Mouse (Mus musculus): ENCODE results near the gene Lypd6. TPM values are rescaled to one million over a fixed set of nuclear protein-coding genes. Genes with fewer than 3 reads are reported as not detected.

The Lypd6 gene
- total RNA-seq, 2 experiments from 2014 or later: 0.82 to 1.3 TPM

DNA sequence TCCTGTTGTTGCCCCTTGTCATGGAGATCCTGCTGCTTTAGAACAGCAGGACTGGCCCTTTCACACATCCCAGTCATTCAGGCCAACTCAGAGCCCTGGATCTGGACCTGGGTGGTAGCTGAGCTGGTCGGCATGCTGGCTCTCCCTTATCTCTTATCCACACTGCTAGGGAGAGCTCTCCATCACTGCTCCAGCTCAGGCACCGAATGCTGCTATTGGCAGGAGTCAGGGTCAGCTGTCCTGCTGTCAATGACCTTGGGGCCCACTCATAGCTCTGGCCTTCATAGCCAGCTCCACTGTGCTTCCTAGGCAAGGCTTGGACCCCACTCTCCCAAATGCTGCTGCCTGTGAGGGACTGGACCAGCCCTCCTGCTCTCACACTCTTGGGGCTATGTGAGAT is 134.3 kb downstream of the Lypd6 start:
- H3K27ac ChIP-seq: no peak overlapping the region
- intact Hi-C loops (cut with DNase I): no loop called here
- no peak overlapping the region for H3K4me3 ChIP-seq
- no peak for TF ChIP-seq CTCF (IDR thresholded peaks at IDR 0.05)
- DNase-seq: no peak

DNA sequence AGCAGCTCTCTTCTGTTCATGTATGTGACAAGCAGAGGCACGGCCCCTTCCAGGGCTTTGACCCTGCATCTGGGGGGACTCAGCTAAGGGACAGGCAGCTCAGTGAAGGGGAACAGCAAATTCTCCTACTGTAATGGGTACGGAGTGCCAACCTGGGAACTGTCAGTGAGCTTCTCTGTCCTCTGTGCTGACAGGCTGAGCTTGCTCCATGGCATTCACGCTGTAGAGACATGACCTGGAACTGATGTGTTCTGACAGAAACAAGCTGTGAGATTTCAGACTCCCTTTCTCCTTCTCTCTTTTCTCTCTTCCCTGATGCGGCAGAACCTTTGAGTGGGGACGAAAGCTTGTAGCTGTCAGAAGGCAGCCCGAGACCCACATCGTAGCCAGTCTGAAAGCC is 154.3 kb downstream of the Lypd6 start:
- intact Hi-C loops (cut with DNase I): no loop called here
- DNase-seq: no peak
- Histone ChIP-seq H3K27ac (no peak overlapping the region), H3K4me3 (no peak overlapping the region)
- TF ChIP-seq CTCF (IDR thresholded peaks at IDR 0.05): no peak

DNA sequence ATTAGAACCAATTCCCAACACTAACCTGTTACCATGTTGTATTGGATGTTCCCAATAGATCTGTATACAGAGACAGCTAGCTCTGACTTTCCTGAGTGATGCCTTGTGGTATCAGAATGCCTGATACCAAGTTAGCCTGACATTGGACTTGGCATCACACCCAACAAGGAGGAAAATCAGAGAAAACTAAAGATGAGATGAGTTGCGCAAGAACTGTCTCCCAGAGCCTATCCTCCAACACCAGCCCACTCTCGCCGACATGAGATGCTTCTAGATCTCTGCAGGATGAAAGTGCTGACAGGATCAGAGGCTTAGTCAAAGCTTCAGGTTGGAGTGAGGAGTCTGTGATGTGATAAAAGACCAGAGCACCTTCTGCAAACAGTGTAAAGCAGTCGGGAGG is 158.8 kb downstream of the Lypd6 start:
- intact Hi-C loops (cut with DNase I): no loop called here
- TF ChIP-seq CTCF (IDR thresholded peaks at IDR 0.05): no peak
- DNase-seq: no peak
- H3K4me3 ChIP-seq: no peak overlapping the region
- no peak overlapping the region for H3K27ac ChIP-seq

DNA sequence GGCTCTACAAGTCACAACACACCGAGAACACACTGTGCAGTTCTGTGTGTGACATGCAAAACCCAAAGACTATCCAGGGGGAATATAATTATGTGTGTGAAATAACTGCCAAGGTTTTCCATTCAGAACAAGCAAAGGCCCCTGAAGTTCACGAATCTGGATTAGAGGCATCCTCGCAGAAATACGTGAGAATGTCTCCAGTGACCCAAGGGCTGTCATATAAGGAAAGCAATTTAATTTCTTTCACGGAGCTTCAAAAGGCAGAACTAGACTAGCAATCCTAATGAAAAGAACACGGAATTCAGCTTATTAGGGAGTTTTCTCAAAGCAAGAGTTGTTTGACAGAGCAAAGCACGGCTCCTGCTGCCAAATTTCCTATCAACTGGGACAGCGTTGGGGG is 167.3 kb downstream of the Lypd6 start:
- H3K4me3 ChIP-seq: no peak overlapping the region
- no peak overlapping the region for H3K27ac ChIP-seq
- DNase-seq: no peak
- intact Hi-C loops (cut with DNase I): no loop called here
- no peak for TF ChIP-seq CTCF (IDR thresholded peaks at IDR 0.05)

Other genes starting within 250 kb of the Lypd6 start
- 100 to 1,000 TPM; 100 to 117 TPM for gene Mmadhc, start 230.4 kb downstream of the Lypd6 start, total RNA-seq (2021)

All from gastrocnemius, adult 2 months (tissue).